Mouse (Mus musculus) large intestine, adult 2 months (tissue): ENCODE results near the gene Ephx1. TPM values are rescaled to one million over a fixed set of nuclear protein-coding genes. Genes with fewer than 3 reads are reported as not detected.
A peak's percentile ranks its signal among the peaks of the same experiment; 100 is the strongest.
"Not testable (repeated sequence)": the region's sequence is repeated elsewhere in the genome, so short reads cannot be mapped to it uniquely, and the experiment has no call there.

ENCODE experiments used
- DNase-seq: peaks from one replicate; pipeline ENCODE4 v3.0.0-alpha.2; 2012; ENCODE audit warnings: low read depth, low spot score
- WGBS: fragments of 180-500 bp; shearing (Covaris S2); methylation state at CpG from one replicate; pipeline ENCODE4 v1.1.7; 2018; 5-methylcytosine and 5-hydroxymethylcytosine counted together
- polyA plus RNA-seq: library from polyadenylated mRNA; depleted of rRNA; stranded (reverse); fragments of >200 nt; gene quantifications from 2 replicates; pipeline ENCODE4 v1.2.3, GENCODE M21; 2012; rRNA removed

Ephx1 gene
- 15.5 and 16.1 TPM in 2 replicates for polyA plus RNA-seq

DNA sequence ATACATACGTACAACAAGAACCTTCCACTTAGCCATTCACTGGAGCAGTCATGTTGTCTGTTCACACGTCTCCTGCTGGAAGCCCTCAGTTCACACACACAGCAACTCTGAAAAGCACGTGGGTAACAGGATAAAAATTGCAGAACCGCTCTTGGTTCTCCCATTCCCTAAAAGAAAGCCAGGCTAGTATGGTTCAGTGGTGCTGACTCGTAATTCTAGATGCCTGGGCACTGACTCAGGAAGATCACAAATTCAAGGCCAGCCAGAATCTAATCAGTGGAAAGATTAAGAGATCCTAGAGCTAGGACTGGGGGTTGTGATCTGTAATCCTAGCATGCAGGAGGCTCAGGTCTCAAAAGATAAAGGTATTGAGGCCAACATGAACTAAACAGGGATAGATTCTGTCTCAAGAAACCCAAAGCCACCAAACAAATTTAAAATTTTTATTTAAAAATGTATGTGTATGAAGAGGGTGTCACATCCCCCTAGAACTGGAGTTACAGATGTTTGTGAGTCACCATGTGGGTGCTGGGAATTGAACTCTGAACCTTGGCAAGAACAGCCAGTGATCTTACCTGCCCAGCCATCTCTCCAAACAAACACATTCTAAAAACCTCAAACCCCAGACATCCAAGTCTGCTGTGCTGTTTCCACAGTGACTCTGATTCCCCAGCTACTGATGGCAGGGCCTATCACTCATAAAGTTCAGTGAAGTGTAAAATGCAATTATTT is at the start of gene Ephx1:
TSS of gene Ephx1 (minus strand) at position 149 of the 732 bp plus-strand sequence.
- DNase-seq: no peak
- WGBS: 74% methylated on average over 5 of the region's 5 CpGs

DNA sequence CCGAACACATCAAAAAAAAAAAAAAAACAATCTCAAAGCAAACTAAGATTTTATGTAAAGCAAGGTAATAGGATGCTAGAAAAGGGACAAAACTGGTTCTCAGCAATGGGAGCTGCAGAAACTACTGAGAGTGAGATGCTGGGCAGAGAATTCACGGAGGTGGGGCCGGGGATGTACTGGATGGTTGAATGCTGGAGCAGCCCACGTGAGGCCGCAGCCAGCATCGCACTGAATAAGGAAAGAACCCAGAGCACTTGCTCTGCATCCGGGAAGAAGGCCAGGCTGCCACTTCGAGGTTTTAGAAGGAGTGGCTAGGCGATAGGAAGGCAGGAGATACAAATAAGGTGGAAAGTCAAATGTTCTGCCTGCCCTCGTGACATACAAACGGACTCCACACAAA is 49.0 kb upstream of the Ephx1 start:
- WGBS: 60% methylated on average over 11 of the region's 11 CpGs
- DNase-seq: no peak

DNA sequence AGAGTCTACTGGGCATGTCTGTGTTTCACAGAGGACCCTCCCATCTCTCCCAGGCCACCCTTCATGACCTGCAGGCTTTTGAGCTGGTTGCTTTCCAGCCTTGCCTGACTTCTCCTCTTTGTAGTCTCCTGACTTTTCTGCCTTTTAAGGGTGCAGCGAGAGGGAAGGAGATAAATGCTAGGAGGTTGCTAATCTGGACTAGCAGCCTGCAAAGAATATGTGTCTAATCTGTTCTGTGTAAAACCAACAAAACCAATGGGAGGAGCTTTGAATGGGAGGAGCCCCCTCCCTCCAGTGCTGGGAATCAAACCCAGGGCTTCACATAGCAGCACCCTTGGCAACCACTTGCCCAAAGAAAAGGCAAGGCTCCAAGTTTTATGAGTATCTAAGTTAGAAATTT is 47.6 kb upstream of the Ephx1 start:
- DNase-seq: no peak
- 63% methylated on average over 1 of the region's 1 CpGs for WGBS

DNA sequence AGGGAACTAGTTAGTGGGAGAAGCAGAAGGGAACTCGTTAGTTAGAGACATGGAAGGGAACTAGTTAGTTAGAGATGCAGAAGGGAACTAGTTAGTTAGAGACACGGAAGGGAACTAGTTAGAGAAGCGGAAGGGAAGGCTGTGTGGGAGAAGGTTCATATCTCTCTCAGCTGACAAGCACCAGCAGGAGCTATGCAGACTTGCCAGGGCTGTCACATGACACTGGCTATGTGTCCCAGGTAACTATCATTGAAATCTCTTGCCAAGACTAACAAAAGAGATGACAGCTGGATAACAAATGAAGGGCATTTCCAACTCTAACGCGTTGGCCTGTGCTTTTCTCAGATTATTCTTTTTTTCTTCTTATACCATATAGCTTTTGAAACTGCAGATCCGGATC is 43.9 kb upstream of the Ephx1 start:
- 52% methylated on average over 6 of the region's 6 CpGs for WGBS
- DNase-seq: peak; percentile 42

DNA sequence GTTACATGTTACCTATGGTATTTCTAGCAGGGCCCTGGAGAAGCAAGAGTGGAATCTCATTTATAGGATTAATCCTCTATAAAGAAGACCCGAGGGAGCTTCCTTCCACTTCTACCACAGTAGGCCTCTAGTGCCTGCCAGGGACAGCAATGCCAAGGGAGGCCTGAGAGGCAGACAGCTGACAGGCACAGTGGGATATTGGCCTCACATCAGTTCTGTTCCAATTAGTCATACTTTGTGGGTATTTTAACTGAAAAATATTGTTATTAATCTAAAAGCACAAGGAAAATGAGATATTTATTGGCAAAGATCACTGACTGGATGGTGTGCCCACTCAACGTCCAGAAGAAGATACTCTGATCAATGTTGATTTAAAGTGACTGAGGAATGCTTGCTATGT is 43.3 kb upstream of the Ephx1 start:
- no peak for DNase-seq
- WGBS: 65% methylated on average over 2 of the region's 2 CpGs

DNA sequence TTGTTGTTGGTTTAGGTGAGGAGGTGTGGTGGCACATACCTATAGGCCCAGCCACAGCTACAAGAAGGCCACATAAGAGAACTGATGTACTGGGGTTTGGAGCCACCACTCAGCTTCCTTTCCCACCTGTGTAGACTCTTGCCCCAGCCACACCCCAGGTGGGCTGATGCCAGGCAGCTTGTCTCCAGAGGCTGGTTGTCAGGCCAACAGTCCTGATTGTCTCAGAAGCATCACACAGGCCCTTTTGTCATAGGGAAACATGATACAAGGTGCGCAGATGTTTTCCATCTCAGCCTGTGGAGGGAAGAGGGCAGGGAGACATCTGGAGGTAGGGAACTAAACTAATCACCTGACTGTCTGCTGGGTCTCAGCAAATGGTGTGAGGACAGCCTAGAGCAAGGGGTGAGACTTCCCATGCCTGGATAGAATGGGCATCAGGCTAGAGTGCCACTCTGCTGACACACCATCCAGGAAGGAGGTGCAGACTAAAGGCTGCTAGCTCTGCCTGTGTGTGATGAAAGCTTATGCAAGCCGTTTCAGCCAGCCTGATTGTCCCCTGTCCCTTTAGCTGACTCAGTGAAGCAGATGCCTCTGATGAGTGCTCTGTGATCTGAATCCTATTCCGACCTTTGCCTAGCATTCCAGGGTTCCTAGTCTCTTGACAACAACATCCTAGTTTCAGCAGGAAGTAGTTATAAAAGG is 41.2 kb upstream of the Ephx1 start:
- 58% methylated on average over 3 of the region's 3 CpGs for WGBS
- DNase-seq: no peak

DNA sequence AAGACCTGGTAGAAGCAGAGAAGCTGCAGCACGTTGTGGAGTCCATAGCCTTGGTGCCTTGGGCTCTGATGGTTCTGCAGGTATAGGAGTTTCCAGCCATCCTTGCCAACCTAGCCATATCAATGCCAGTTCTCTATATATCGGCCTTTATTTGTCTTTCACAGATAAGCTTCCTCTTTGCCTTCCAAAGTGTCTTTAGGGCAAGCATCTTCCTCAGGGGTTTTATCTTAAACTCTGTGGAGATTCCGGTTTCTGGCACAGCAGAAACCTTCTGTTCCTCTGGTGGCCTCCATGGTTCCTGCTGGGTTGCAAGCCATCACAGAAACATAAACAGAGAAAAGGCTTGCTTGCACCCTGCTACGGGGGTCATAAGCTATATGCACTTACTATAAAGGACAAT is 32.2 kb upstream of the Ephx1 start:
- DNase-seq: no peak
- WGBS: 76% methylated on average over 4 of the region's 4 CpGs

DNA sequence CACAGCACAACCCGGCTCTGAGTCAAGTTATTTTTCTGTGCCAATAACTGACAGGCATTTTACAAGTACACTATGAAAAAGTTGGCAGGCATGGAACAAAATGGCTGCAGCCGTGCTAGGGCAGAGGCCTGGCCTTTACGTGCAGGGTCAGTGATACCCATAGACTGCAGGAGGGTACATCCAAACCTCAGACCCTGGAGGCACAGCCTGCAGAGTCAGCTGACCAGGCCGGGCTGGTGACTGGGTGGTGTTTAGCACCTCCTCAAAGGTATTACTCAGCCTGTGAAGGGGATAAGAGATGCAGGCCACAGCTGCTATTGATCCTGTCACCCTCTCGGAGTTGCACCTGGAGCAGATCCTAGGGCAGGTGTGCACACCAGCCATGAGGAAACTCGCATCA is 30.2 kb upstream of the Ephx1 start, which contains the start of gene 9130409I23Rik:
TSS of gene 9130409I23Rik (plus strand) at position 301 of the 400 bp plus-strand sequence.
- DNase-seq: no peak
- 60% methylated on average over 6 of the region's 6 CpGs for WGBS

DNA sequence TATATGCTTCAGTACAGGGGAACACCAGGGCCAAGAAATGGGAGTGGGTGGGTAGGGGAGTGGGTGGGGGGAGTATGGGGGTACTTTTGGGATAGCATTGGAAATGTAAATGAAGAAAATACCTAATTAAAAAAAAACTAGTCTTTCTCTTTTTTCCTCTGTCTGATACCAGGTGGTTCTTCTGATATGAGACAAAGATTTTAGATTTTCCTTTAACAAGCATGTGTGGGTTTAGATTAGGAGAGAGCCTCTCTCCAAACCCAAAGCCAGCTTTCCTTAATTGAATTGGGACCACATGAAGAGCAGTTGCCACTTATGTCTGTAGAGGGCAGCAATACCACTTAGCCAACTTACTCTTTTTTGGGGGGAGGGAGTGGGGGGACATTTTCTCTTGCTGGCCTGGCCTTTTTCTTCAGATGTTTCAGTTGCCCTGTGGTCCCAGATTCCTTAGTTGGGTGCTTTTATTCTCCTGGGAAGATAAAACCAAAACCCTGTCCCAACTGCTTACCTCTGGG is 28.7 kb upstream of the Ephx1 start:
- DNase-seq: no peak

DNA sequence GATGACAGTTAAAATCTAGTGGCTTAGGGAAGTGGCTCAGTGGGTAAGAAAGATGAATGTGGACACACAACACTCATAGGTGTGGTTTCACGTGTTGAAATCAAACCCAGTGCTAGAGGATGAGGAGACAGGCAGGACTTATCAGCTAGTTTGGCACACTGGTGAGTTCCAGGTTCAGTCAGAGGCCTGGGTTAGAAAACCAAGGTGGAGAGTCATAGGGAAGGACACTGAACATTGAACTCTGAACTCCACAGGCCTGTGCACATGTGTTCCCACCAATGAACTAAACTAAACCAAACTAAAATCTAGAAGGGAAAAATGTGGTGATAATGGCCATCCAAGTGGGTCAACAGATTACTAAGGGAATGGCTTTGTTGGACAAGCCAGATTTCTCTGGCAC is 26.8 kb upstream of the Ephx1 start:
- no peak for DNase-seq
- 51% methylated on average over 1 of the region's 1 CpGs for WGBS

DNA sequence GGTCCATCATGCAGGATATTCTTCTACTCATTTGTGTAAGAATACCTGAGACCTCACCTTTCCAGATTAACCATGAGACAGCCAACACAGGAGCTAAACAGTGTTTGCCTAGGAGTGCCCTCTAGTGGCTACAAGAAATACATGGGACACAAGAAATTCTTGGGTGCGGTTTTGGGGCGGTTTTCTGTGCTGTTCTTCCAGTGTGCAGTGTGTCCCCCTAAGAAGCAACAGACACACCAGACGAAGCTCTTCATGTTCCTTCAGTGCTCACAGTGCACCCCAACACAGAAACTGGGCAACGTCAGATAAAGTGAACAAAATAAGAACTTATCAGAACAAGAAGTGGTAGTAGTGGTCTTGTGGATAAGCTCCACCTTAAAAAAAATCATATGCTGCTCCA is 18.9 kb upstream of the Ephx1 start:
- 22% methylated on average over 4 of the region's 4 CpGs for WGBS

DNA sequence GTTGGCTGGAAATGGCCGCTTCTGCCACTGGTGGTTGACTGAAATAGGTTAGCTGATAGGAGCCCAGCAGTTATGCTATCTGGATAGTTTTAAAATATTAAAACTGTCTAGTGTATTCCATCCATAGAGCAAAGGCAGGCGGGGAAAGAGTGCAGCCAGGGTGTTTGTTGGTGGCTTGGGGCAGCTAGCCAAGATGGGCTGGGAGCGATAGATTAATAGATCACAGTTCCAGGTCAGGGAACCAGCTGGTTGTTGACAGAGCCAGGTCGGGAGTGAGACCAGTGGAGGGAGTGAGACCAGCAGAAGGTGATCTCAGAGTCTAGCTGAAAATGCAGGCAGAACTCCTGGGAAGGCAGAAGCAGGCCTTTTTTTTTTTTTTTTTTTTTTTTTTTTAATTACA is 16.9 kb upstream of the Ephx1 start:
- no peak for DNase-seq
- 43% methylated on average over 4 of the region's 4 CpGs for WGBS

More for the DNA sequence above, 18.9 kb upstream of the Ephx1 start:
- no peak for DNase-seq

DNA sequence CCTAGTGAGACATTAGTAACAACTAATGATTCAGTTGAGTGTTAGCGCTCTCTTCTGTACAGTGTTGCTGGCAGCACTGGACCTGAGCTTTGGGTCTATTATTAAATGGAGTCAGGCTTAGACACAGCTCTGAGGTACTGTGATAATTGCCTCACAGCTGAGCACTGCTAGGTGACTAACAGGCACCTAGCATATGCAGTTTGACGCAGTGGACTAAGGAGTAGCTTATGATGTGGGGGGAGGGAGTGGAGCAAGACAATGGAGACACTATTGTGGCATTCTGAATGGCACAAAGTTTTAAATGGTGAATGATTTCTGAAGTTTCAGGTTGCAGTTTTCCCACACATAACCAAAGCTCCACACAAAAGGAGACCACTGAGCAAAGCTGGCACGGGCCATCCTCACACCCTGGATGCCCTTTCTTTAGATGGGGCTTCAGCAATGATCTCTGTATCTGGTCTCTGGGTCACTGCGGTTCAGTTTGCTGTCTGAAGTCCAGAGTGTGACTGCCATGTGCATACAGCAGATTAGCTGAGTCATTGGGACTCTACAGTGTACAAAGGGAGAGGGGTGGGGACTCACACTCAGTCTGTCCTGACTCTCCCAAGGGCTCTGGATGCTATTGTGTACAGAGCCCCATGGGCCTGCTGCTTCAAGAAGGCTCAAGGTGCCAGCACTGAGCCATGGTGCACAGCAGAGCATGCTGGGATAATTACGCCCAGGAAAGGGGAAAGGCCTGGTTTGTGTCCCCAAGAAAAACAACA is 14.5 kb upstream of the Ephx1 start:
- not testable (repeated sequence) for DNase-seq
- 65% methylated on average over 4 of the region's 5 CpGs for WGBS

DNA sequence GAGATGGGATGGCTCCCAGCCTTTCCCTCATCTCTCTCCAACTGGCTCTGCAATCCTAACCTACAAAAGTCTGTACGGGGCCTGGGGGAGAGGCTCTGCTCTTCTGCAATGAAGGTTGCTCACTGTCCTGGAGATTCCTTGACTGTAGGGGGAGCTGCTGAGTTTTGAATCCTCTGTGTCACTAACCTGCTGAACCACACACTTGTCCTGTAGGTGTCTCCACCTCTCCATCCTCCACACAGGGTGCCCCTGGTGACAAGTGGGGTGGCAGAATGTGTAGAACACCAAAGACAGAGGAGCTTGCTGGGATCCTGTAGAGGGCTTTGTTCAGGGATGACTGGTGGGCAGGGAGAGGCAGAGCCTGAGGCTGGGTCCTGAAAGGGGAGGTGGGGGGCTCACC is 1.6 kb upstream of the Ephx1 start:
- 9% methylated on average over 1 of the region's 1 CpGs for WGBS
- peak; percentile 32 for DNase-seq

DNA sequence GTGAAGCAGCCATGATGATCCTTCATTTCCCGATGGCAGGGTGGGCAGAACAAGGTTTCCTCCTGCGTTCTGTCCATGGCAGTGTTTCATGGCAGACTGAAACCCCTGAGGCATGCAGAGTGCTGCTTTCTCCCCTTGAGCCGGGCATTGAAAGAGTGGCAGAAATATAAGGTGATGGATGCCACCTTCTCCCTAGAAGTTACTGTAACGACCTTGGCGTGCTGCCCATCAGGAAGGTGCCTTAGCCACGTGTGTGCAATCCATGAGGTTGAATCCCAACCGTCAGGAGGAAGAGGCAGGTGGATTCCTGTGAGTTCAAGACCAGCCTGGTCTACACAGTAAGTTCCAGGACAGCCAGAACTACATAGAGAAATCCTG is 773 bp upstream of the Ephx1 start:
- WGBS: 43% methylated on average over 7 of the region's 7 CpGs
- DNase-seq: no peak

DNA sequence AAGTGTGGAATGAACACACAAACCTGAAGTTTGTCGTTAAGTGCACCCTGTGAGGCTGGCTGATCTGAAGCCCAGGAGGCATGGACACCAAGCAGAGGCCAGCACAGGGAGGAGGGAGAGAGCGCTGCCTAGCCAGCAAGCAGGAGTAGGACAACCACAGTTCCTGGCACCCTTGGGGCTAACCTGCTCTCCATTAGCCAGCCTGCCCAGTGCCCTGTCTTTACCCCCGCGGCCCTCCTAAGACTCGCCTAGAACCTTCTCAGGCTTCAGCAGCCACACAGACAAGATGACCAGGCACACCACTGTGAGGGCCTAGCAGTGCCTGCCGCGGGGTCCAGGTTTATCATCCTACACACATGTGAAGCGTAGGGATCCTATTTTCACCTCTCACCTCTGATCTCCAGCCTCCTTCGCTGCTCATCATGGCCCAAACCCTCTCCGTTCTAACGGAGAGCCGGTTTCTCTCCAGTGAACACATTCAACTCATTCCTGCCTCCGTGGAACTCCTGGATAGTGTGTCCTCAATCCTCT is 2.7 kb downstream of the Ephx1 start:
- DNase-seq: no peak
- WGBS: 78% methylated on average over 13 of the region's 13 CpGs

DNA sequence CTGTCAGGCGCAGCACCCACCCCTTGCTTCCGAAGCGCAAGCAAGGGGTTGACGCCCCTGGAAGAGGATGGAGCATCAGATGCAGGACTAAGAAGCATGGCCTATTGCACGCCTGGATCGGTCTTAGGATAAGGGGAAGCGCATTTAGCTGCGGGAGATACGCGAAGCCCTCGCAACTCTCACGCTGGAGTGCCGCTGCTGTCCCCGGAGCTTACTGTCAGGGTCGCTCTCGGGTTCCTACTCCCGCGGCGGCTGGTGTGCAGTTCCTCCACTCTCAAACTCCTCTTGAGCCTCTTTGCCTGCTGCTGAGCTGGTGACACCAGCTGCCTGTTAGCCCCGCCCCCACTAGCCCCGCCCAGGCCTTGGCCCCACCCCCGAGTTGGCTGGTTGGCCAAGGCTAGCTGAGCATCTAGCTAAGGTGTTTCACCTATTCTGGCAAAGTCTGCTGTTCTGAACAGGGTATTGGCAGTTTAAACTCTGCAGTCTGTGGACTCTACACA is 3.4 kb downstream of the Ephx1 start:
- under 1% methylated on average over 22 of the region's 22 CpGs for WGBS
- DNase-seq: peak; percentile 43

DNA sequence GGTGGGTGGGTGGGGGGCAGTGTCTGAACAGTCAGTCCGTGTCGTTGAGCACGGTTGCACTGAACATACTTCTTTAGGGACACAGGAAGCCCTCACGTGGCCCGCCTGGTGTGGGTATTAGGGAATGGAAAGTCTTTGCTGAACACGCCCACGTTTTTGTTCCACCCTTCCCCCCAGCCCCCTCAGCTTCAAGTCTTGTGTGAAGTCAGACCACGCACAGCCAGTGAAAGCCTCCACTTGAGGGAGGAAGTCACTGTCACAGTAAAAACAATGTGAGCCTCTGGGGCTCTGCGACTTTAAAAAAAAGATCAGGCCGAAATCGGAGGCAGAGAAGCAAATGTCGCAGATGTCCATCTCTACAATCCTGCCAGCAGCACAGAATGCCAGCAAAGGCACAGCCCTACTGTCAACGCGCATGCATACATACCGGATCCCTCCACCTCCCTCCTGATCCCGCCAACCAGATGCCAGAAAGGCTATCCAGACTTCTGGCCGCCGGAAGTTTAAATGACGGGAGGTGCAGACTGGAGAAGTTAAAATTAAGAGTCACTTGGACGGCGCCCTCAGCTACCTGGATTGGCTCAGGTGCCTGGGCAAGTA is 4.1 kb downstream of the Ephx1 start:
- WGBS: 2% methylated on average over 21 of the region's 21 CpGs

DNA sequence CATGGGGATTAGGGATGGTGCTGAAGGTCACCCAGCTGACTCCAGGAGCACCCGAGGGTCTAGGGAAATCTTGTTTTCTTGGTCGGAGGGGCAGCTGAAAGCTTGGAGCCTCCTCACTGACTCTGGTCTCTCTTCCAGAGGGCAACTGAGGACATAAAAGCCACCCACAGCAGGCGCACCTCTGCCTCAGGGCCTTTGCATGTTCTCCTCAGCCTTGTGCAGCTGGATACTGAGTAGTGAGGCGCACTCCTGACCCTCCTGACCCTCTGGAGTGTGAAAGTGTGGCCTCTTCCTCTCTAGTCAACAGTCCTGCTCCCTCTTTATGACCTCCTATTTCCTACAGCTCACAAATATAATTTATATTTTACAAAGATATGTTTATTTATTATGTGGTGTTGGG is 4.7 kb downstream of the Ephx1 start:
- 49% methylated on average over 4 of the region's 4 CpGs for WGBS

More for the DNA sequence above, 4.1 kb downstream of the Ephx1 start:
- no peak for DNase-seq

DNA sequence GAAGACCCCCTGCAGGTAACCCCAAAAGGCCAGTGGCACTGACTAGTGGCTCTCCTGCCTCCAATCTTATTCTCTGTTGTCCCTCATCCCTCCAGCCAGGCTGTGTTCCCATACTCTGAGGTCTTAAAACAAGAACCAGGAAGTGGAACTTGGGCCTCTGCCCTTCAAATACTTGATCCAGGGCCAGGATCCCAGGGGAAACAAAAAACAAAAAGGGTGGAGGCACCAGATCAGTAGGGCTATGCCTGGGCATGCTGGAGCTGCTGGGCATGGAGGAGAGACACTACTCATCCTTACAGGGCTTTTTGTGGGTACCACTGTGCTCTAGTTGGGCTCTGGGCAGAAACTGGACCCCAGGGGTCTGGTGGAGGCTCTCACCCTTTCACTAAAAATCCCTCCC is 5.1 kb downstream of the Ephx1 start:
- DNase-seq: peak; percentile 48

More for the DNA sequence above, 4.7 kb downstream of the Ephx1 start:
- no peak for DNase-seq
